ENCODE assay signal across 24 mouse cellular contexts in genomic region chr11:100019466-100019865, GRCm38 (mm10). TPM values are rescaled to one million over a fixed set of nuclear protein-coding genes. Genes with fewer than 3 reads are reported as not detected.
"Had no signal": no experiment of that assay in that cellular context is flagged by ENCODE, and none has a peak within 500 bp of the region (broad histone marks: within the 10 kb centered on the region; RNA-seq: fewer than 3 reads in every experiment).

No protein-coding gene starts in this region.

- H3K9ac ChIP-seq: neural tube, embryonic 15.5 days; stomach, embryonic 15.5 days had no signal

- H3K36me3 ChIP-seq: neural tube, embryonic 15.5 days; stomach, embryonic 15.5 days had no signal

- H3K4me2 ChIP-seq: neural tube, embryonic 15.5 days; stomach, embryonic 15.5 days had no signal

- H3K4me3 ChIP-seq: neural tube, embryonic 15.5 days; stomach, embryonic 15.5 days had no signal

- H3K27me3 ChIP-seq: neural tube, embryonic 15.5 days; stomach, embryonic 15.5 days had no signal

- H3K4me1 ChIP-seq: neural tube, embryonic 15.5 days; stomach, embryonic 15.5 days had no signal

- H3K9me3 ChIP-seq: neural tube, embryonic 15.5 days; stomach, embryonic 15.5 days had no signal

- H3K27ac ChIP-seq: neural tube, embryonic 15.5 days; stomach, embryonic 15.5 days; stomach, postnatal 0 days had no signal

- DNase-seq: retina, postnatal 1 day; right cerebral cortex, adult 18-20 months; right cerebral cortex, postnatal 14 days; right cerebral cortex, postnatal 25 days; right cerebral cortex, postnatal 4 days; spleen, adult 18-20 months; thymus, adult 18-20 months; thymus, adult 2 months; thymus, postnatal 14 days; thymus, postnatal 25 days; thymus, postnatal 36 days; thymus, postnatal 4 days had no signal

RNA-seq across cellular contexts. Expression of gene Krt33a, which starts 3.5 kb away (rescaled TPM):
- total RNA-seq: neutrophil, adult 5-6 weeks had no signal
- polyA plus RNA-seq: neural tube, embryonic 14.5 days; neural tube, embryonic 15.5 days; small intestine, adult 2 months; spleen, adult 2 months; stomach, embryonic 14.5 days; testis, adult 2 months had no signal

RNA-seq across cellular contexts. Expression of gene Krt33b, which starts 10.2 kb away (rescaled TPM):
- total RNA-seq: neutrophil, adult 5-6 weeks had no signal
- polyA plus RNA-seq: neural tube, embryonic 14.5 days; neural tube, embryonic 15.5 days; small intestine, adult 2 months; spleen, adult 2 months; stomach, embryonic 15.5 days; stomach, postnatal 0 days; testis, adult 2 months; urinary bladder, adult 2 months had no signal

RNA-seq across cellular contexts. Expression of gene Krt34, which starts 21.9 kb away (rescaled TPM):
- total RNA-seq: neutrophil, adult 5-6 weeks had no signal
- polyA plus RNA-seq: neural tube, embryonic 14.5 days; neural tube, embryonic 15.5 days; small intestine, adult 2 months; spleen, adult 2 months; testis, adult 2 months; thymus, adult 2 months; thymus, postnatal 0 days; urinary bladder, adult 2 months had no signal

RNA-seq across cellular contexts. Expression of gene Krtap17-1, which starts 25.7 kb away (rescaled TPM):
- total RNA-seq: neutrophil, adult 5-6 weeks had no signal
- polyA plus RNA-seq: small intestine, adult 2 months; spleen, adult 2 months; stomach, embryonic 14.5 days; stomach, embryonic 15.5 days; stomach, embryonic 16.5 days; thymus, postnatal 0 days; urinary bladder, adult 2 months had no signal

RNA-seq across cellular contexts. Expression of gene Krt31, which starts 30.9 kb away (rescaled TPM):
- total RNA-seq: neutrophil, adult 5-6 weeks had no signal
- polyA plus RNA-seq: neural tube, embryonic 14.5 days; neural tube, embryonic 15.5 days; spleen, adult 2 months; stomach, postnatal 0 days; urinary bladder, adult 2 months had no signal
